Mouse (Mus musculus) lung, adult 2 months (tissue): ENCODE measurements around the gene Slc1a3. TPM values are rescaled to one million over a fixed set of nuclear protein-coding genes. Genes with fewer than 3 reads are reported as not detected.

ENCODE experiments used
- DNase-seq: peaks from one replicate; pipeline ENCODE4 v3.0.0; 2022
- H3K4me1 ChIP-seq: fragments of 200-500 bp; 2 replicates; pipeline ENCODE4 v1.6.1; 2011; ENCODE audit warnings: low read length; ENCODE audit not compliant: control insufficient read depth, insufficient read depth
- H3K4me3 ChIP-seq: fragments of 200-500 bp; replicated peaks from 2 replicates; pipeline ENCODE3; 2011; ENCODE audit warnings: low read depth, mild to moderate bottlenecking, control low read depth, low read length; ENCODE audit errors: extremely low read depth
- CTCF ChIP-seq: fragments of 200-500 bp; IDR thresholded peaks from 2 replicates; pipeline ENCODE4 v1.5.1; 2011; ENCODE audit warnings: mild to moderate bottlenecking, low read length, control low read depth; ENCODE audit not compliant: insufficient read depth
- POLR2A ChIP-seq: fragments of 200-500 bp; IDR thresholded peaks from 2 replicates; pipeline ENCODE4 v1.6.1; 2011; ENCODE audit warnings: low read depth, mild to moderate bottlenecking, control low read depth, low read length, borderline replicate concordance; ENCODE audit errors: extremely low read depth
- WGBS: fragments of 180-500 bp; shearing (Covaris S2); methylation state at CpG from one replicate; pipeline ENCODE4 v1.1.7; 2018; 5-methylcytosine and 5-hydroxymethylcytosine counted together
- polyA plus RNA-seq: library from polyadenylated mRNA; depleted of rRNA; stranded (reverse); fragments of >200 nt; gene quantifications from 2 replicates; pipeline ENCODE4 v1.2.3, GENCODE M21; 2012

Gene Slc1a3
- polyA plus RNA-seq, 1 experiment = 18.7 TPM

DNA sequence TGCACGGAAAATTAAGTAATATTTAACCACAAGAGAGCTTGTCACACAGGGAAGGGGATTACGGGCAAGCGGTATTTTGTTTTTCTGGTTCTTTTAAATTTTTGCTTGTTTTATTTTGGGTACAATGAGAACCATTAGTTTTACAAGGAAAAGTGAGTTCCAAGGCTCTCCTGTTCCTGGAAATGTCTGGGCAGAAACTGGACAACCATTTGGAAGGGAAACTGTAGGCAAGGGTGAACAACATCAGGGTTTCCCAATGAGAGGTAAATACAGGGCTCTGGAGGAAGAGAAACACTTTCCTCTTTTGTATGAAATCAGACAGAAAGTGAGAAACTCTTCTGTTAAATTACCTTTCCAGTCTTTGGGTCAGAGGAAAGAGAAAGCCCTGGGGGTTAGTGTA, 27.7 kb downstream of the Slc1a3 start:
- Histone ChIP-seq H3K4me3 (no peak overlapping the region), H3K4me1 (no peaks in the 10 kb centered on the region)
- 69% methylated on average over 3 of the region's 3 CpGs for WGBS
- no peak for DNase-seq
- TF ChIP-seq POLR2A (no peak), CTCF (no peak)

- WGBS = 66% methylated on average over 9 of the region's 9 CpGs
- H3K4me1 ChIP-seq = no peaks in the 10 kb centered on the region
- no peak for DNase-seq
- TF ChIP-seq POLR2A (no peak), CTCF (no peak)
- no peak overlapping the region for H3K4me3 ChIP-seq
Observed at GRCm38 (mm10) chr15:8682421-8682820, 28.1 kb downstream of the Slc1a3 start.

DNA sequence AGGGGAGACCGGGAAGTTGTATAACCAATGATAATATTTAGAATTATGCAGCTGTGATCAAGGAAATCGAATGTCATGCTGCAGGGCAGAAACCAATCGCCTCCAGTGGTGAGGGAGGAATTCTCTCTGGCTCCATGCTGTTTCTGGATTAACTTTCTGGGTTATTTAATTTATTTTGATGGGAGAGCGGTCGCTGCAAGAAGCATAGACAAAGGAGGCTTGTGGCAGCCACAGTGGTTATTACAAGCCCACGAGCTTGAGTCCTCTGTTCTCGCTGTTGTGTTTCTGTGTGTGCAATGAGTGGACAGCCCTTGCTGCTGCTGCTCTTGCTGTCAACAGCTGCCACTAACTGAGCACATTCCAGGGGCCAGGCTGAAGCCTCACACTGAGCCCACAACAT, 28.6 kb downstream of the Slc1a3 start:
- TF ChIP-seq CTCF (no peak), POLR2A (no peak)
- no peak for DNase-seq
- Histone ChIP-seq H3K4me1 (no peaks in the 10 kb centered on the region), H3K4me3 (no peak overlapping the region)
- WGBS = 73% methylated on average over 7 of the region's 7 CpGs

GRCm38 (mm10) chr15:8681009-8681408, 29.6 kb downstream of the Slc1a3 start:
- WGBS = 77% methylated on average over 5 of the region's 5 CpGs
- no peak for TF ChIP-seq POLR2A
- TF ChIP-seq CTCF = no peak
- Histone ChIP-seq H3K4me1 (no peaks in the 10 kb centered on the region; the same call in 1 of the 2 replicates), H3K4me3 (no peak overlapping the region)
- no peak for DNase-seq

DNA sequence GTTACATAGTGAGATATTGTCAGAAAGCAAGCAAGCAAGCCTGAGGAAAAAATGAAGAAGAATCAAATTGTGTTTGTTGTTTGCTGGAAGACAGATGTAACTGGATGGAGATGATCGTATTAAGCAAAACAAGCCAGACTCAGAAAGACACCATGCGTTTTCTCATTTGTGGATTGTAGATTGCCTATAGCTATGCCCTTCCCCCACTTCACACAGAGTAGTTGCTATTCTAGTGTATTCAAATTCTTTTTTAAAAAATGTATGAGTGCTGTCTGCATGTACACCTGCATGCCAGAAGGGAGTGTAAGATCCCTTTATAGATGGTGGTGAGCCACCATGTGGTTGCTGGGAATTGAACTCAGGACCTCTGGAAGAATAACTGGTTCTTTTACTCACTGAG, 33.6 kb downstream of the Slc1a3 start:
- Histone ChIP-seq H3K4me3 (no peak overlapping the region), H3K4me1 (no peaks in the 10 kb centered on the region; the same call in 1 of the 2 replicates)
- no peak for DNase-seq
- no peak for TF ChIP-seq CTCF
- TF ChIP-seq POLR2A = no peak
- 74% methylated on average over 2 of the region's 2 CpGs for WGBS

GRCm38 (mm10) chr15:8676211-8676691, 34.3 kb downstream of the Slc1a3 start:
- 31% methylated on average over 5 of the region's 5 CpGs for WGBS
- DNase-seq = no peak
- Histone ChIP-seq H3K4me3 (no peak overlapping the region), H3K4me1 (no peaks in the 10 kb centered on the region; the same call in 1 of the 2 replicates)
- TF ChIP-seq POLR2A (no peak), CTCF (no peak)

DNA sequence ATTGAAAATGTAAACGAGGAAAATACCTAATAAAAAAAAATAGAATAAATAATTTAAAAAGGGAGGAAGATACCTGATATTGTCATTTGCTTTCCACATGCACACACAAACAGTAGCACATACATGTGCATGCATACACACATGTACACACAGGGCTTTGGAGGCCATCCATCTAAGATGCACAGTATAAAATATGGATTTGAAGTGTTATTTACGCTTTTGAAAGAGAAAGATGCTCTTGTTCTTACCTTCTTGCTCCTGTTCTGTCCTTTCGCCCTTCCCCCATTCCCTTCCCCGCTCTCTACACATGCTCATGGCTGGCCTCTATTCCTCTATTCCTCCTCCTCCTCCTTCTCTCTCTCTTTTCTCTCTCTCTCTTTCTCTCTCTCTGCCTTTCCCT, 34.9 kb downstream of the Slc1a3 start:
- TF ChIP-seq CTCF (no peak), POLR2A (no peak)
- WGBS = 94% methylated on average over 4 of the region's 4 CpGs
- no peak for DNase-seq
- no peaks in the 10 kb centered on the region; the same call in 1 of the 2 replicates for H3K4me1 ChIP-seq
- no peak overlapping the region for H3K4me3 ChIP-seq

DNA sequence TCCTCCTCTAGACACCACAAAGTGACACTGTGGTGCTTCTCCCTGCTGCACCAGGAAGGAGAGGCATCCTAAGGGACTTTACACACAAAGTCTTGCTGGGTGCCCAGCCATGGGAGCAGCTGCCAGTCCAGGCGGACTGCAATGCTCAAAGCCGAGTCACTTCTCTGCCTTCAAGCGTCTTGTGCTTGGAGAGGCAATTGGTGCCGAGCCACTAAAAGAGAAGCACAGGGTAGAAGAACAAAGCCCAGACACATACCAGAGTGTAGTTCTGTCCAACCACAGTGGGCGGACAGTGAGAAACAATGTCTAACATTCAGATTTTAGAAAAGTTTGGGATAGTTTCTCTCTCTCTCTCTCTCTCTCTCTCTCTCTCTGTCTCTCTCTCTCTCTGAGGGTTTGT, 38.0 kb downstream of the Slc1a3 start:
- DNase-seq = no peak
- TF ChIP-seq POLR2A (no peak), CTCF (no peak)

GRCm38 (mm10) chr15:8667849-8668522, 42.6 kb downstream of the Slc1a3 start:
- 89% methylated on average over 25 of the region's 25 CpGs for WGBS
- Histone ChIP-seq H3K4me1 (no peaks in the 10 kb centered on the region; the same call in 1 of the 2 replicates), H3K4me3 (no peak overlapping the region)
- no peak for DNase-seq
- no peak for TF ChIP-seq CTCF
- no peak for TF ChIP-seq POLR2A

More for the DNA sequence above, 38.0 kb downstream of the Slc1a3 start:
- Histone ChIP-seq H3K4me3 (no peak overlapping the region), H3K4me1 (no peaks in the 10 kb centered on the region; the same call in 1 of the 2 replicates)
- WGBS = 51% methylated on average over 5 of the region's 5 CpGs
